Mouse (Mus musculus): ENCODE data around the gene Gm17387.

- no peak for TF ChIP-seq ZC3H11A (IDR thresholded peaks at IDR 0.05; ENCODE audit: borderline replicate concordance, low read depth, low read length)
- TF ChIP-seq ZNF384 (IDR thresholded peaks at IDR 0.05; ENCODE audit: low read depth, low read length) = no peak
- TF ChIP-seq CHD2 (IDR thresholded peaks at IDR 0.05; ENCODE audit: low read depth, low read length) = no peak
Measured at GRCm38 (mm10) chr7:140998853-140999700, 29.9 kb upstream of the Gm17387 start.

All from ES-E14 (cell line).